Mouse (Mus musculus): ENCODE measurements around the gene Vmn2r74.

Vmn2r74 gene

GRCm38 (mm10) chr7:85961529-85961928, at the start of gene Vmn2r74:
Gene Vmn2r74, minus strand, starts transcription at chr7:85961629.
- in situ Hi-C loops (cut with MboI, MseI): no loop called here

- in situ Hi-C loops (cut with MboI, MseI): no loop called here
Observed at GRCm38 (mm10) chr7:86007533-86007932, 46.1 kb upstream of the Vmn2r74 start.

Measured in regulatory T cell (primary cell).